Mouse (Mus musculus) megakaryocyte, embryonic 14.5 days (primary cell): Measurements from ENCODE around the gene Timp3. TPM values are rescaled to one million over a fixed set of nuclear protein-coding genes. Genes with fewer than 3 reads are reported as not detected.

ENCODE experiments used
- H3K27me3 ChIP-seq: replicated peaks from 2 replicates; pipeline ENCODE3; 2012; ENCODE audit warnings: inconsistent platforms
- H3K36me3 ChIP-seq: replicated peaks from 2 replicates; pipeline ENCODE3; 2012; ENCODE audit warnings: low read length, inconsistent platforms, mixed read lengths
- H3K4me1 ChIP-seq: 2 replicates; pipeline ENCODE4 v1.6.1; 2012; ENCODE audit warnings: inconsistent platforms
- H3K4me3 ChIP-seq: replicated peaks from 2 replicates; pipeline ENCODE3; 2012; ENCODE audit warnings: moderate library complexity, mild to moderate bottlenecking, inconsistent platforms
- H3K9me3 ChIP-seq: 2 replicates; pipeline ENCODE4 v1.6.1; 2012; ENCODE audit warnings: inconsistent platforms
- FLI1 ChIP-seq: IDR thresholded peaks from 2 replicates; pipeline ENCODE4 v1.6.1; 2012; ENCODE audit warnings: low read length, inconsistent platforms, mixed read lengths
- GATA1 ChIP-seq: IDR thresholded peaks from 3 replicates; pipeline ENCODE4 v1.6.1; 2012; ENCODE audit warnings: mixed read lengths, low read length, inconsistent platforms, borderline replicate concordance
- polyA plus RNA-seq: library from polyadenylated mRNA; stranded (reverse); fragments of >175 nt; gene quantifications from 2 replicates; pipeline ENCODE4 v1.2.3, GENCODE M21; 2012; ENCODE audit warnings: low replicate concordance; ENCODE audit not compliant: insufficient read depth

The Timp3 gene
- polyA plus RNA-seq, 1 experiment, result 27.4 TPM

- TF ChIP-seq FLI1, result no peak
- TF ChIP-seq GATA1, result no peak
- Histone ChIP-seq H3K4me1 (peaks cover 68% of the 10 kb centered on the region), H3K9me3 (no peaks in the 10 kb centered on the region), H3K4me3 (peak overlapping the region; percentile 64), H3K27me3 (peaks cover 30% of the 10 kb centered on the region), H3K36me3 (peaks cover 28% of the 10 kb centered on the region)
Observed at GRCm38 (mm10) chr10:86303495-86303876, 3.3 kb downstream of the Timp3 start.

- Histone ChIP-seq H3K27me3 (peaks cover 26% of the 10 kb centered on the region), H3K36me3 (peaks cover 39% of the 10 kb centered on the region), H3K4me1 (peaks cover 60% of the 10 kb centered on the region), H3K9me3 (no peaks in the 10 kb centered on the region), H3K4me3 (peak overlapping the region; percentile 31)
- TF ChIP-seq FLI1 (no peak), GATA1 (no peak)
Observed at GRCm38 (mm10) chr10:86304583-86304982, 4.4 kb downstream of the Timp3 start.

GRCm38 (mm10) chr10:86307235-86307634 lies 7.1 kb downstream of the Timp3 start:
- TF ChIP-seq GATA1 (no peak), FLI1 (no peak)
- Histone ChIP-seq H3K36me3 (peaks cover 43% of the 10 kb centered on the region), H3K4me3 (no peak overlapping the region), H3K4me1 (peaks cover 42% of the 10 kb centered on the region), H3K9me3 (no peaks in the 10 kb centered on the region), H3K27me3 (peaks cover 1% of the 10 kb centered on the region)

- TF ChIP-seq FLI1, result no peak
- TF ChIP-seq GATA1, result no peak
- Histone ChIP-seq H3K4me3 (no peak overlapping the region), H3K4me1 (peaks cover 47% of the 10 kb centered on the region), H3K9me3 (no peaks in the 10 kb centered on the region), H3K27me3 (peaks cover under 1% of the 10 kb centered on the region), H3K36me3 (peaks cover 60% of the 10 kb centered on the region)
Observed at GRCm38 (mm10) chr10:86310527-86310926, 10.4 kb downstream of the Timp3 start.

- H3K4me1 ChIP-seq, result peaks cover 52% of the 10 kb centered on the region
- TF ChIP-seq FLI1, result no peak
- no peak for TF ChIP-seq GATA1
- peaks cover 57% of the 10 kb centered on the region for H3K36me3 ChIP-seq
- no peaks in the 10 kb centered on the region for H3K9me3 ChIP-seq
- no peak overlapping the region for H3K4me3 ChIP-seq
- H3K27me3 ChIP-seq, result peaks cover 2% of the 10 kb centered on the region
Observed at GRCm38 (mm10) chr10:86312976-86313375, 12.8 kb downstream of the Timp3 start.

- Histone ChIP-seq H3K27me3 (peaks cover 2% of the 10 kb centered on the region), H3K4me3 (no peak overlapping the region), H3K36me3 (peaks cover 52% of the 10 kb centered on the region), H3K4me1 (peaks cover 48% of the 10 kb centered on the region), H3K9me3 (no peaks in the 10 kb centered on the region)
- no peak for TF ChIP-seq GATA1
- TF ChIP-seq FLI1, result no peak
Observed at GRCm38 (mm10) chr10:86313448-86313847, 13.3 kb downstream of the Timp3 start.

- TF ChIP-seq FLI1 (no peak), GATA1 (no peak)
- peaks cover 47% of the 10 kb centered on the region for H3K36me3 ChIP-seq
Observed at GRCm38 (mm10) chr10:86315513-86315912, 15.3 kb downstream of the Timp3 start.

GRCm38 (mm10) chr10:86317633-86318032 lies 17.5 kb downstream of the Timp3 start:
- no peaks in the 10 kb centered on the region for H3K9me3 ChIP-seq
- H3K27me3 ChIP-seq, result peaks cover 2% of the 10 kb centered on the region
- H3K4me3 ChIP-seq, result no peak overlapping the region
- H3K36me3 ChIP-seq, result peaks cover 63% of the 10 kb centered on the region
- H3K4me1 ChIP-seq, result peaks cover 36% of the 10 kb centered on the region
- no peak for TF ChIP-seq GATA1
- TF ChIP-seq FLI1, result no peak

More at GRCm38 (mm10) chr10:86315513-86315912, 15.3 kb downstream of the Timp3 start:
- no peaks in the 10 kb centered on the region for H3K9me3 ChIP-seq
- H3K4me1 ChIP-seq, result peaks cover 42% of the 10 kb centered on the region
- H3K4me3 ChIP-seq, result no peak overlapping the region
- H3K27me3 ChIP-seq, result peaks cover 2% of the 10 kb centered on the region

- TF ChIP-seq FLI1 (no peak), GATA1 (no peak)
- H3K4me1 ChIP-seq, result peaks cover 34% of the 10 kb centered on the region
- no peaks in the 10 kb centered on the region for H3K9me3 ChIP-seq
- no peak overlapping the region for H3K4me3 ChIP-seq
- H3K36me3 ChIP-seq, result peaks cover 65% of the 10 kb centered on the region
- peaks cover 2% of the 10 kb centered on the region for H3K27me3 ChIP-seq
Observed at GRCm38 (mm10) chr10:86318552-86319140, 18.5 kb downstream of the Timp3 start.

GRCm38 (mm10) chr10:86319526-86319925 lies 19.4 kb downstream of the Timp3 start:
- H3K4me1 ChIP-seq, result peaks cover 25% of the 10 kb centered on the region; the same call in 1 of the 2 replicates

More at GRCm38 (mm10) chr10:86319526-86319925, 19.4 kb downstream of the Timp3 start:
- H3K27me3 ChIP-seq, result peaks cover 2% of the 10 kb centered on the region
- peaks cover 60% of the 10 kb centered on the region for H3K36me3 ChIP-seq
- TF ChIP-seq FLI1 (no peak), GATA1 (no peak)
- H3K4me3 ChIP-seq, result no peak overlapping the region
- H3K9me3 ChIP-seq, result no peaks in the 10 kb centered on the region
